Mouse (Mus musculus) cortical plate, adult 2 months (tissue): Measurements from ENCODE around the gene D10Jhu81e.

ENCODE experiments used
- CTCF ChIP-seq: fragments of 200-500 bp; IDR thresholded peaks from 2 replicates; pipeline ENCODE4 v1.5.1; 2011; ENCODE audit warnings: mild to moderate bottlenecking, control low read depth, low read length; ENCODE audit not compliant: insufficient read depth; ENCODE audit errors: extremely low read depth
- POLR2A ChIP-seq: fragments of 200-500 bp; IDR thresholded peaks from 2 replicates; pipeline ENCODE4 v1.6.1; 2011; ENCODE audit warnings: mild to moderate bottlenecking, low read length, control low read depth; ENCODE audit not compliant: insufficient read depth; ENCODE audit errors: extremely low read depth

DNA sequence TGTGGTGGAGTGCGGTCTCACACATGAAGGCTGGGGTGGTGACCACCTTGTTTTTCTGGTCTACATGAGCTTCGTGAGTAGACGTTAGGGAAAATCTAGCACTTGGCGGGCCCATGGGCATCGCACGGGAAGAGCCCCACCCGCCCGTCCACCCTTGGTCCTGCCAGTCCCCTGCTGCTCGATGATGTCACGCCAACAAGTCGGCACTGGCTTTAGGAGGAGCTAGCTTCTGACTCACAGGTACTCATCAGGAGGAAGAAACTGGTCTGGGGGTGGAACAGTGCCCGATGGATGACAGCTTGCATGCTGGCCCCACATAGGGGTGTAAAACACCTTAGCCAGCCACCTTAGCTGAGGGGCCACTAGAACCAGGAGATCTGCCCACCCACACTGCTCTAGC lies 6.9 kb downstream of the D10Jhu81e start:
- no peak for TF ChIP-seq POLR2A
- TF ChIP-seq CTCF, result no peak
